Mouse (Mus musculus) granulocyte monocyte progenitor cell, adult 5-6 weeks (primary cell): ENCODE measurements around the gene Myo10. TPM values are rescaled to one million over a fixed set of nuclear protein-coding genes. Genes with fewer than 3 reads are reported as not detected.

Experiments
- ATAC-seq: replicated peaks from 2 replicates; pipeline ENCODE4 v1.8.0; 2016; ENCODE audit warnings: mild to moderate bottlenecking, moderate TSS enrichment, inconsistent platforms; ENCODE audit not compliant: poor library complexity, severe bottlenecking
- total RNA-seq, 2 experiments: library from RNA; stranded (forward) in 1 of 2; stranded (reverse) in 1 of 2; fragments of 200-712, 200-1000 nt in 1 of 2; fragments of >200 nt in 1 of 2; fragmentation: Nextera tagmentation in 1 of 2; gene quantifications; 2 replicates each; pipeline ENCODE4 v1.2.3; 2014 to 2017

Gene Myo10
- total RNA-seq, 2 experiments from 2014 or later, result 3.3 to 8.9 TPM

- ATAC-seq, result no peak
These were observed 194.9 kb downstream of the Myo10 start for GRCm38 (mm10) chr15:25817191-25817590.

GRCm38 (mm10) chr15:25821981-25822380, 199.7 kb downstream of the Myo10 start:
- no peak for ATAC-seq

GRCm38 (mm10) chr15:25822656-25823055, 200.3 kb downstream of the Myo10 start:
- ATAC-seq, result no peak

GRCm38 (mm10) chr15:25826531-25826961, 204.2 kb downstream of the Myo10 start:
- ATAC-seq, result no peak

- peak; percentile 82 for ATAC-seq
These were observed 206.1 kb downstream of the Myo10 start for GRCm38 (mm10) chr15:25828464-25828863.

- peak; percentile 40 for ATAC-seq
These were observed 208.1 kb downstream of the Myo10 start for GRCm38 (mm10) chr15:25830426-25830825.

GRCm38 (mm10) chr15:25834282-25834681, 212.0 kb downstream of the Myo10 start:
- ATAC-seq, result 0 out of 2 replicates have a peak, but pooled peaks have one; percentile 11

- ATAC-seq, result peak; percentile 49
These were observed 212.8 kb downstream of the Myo10 start for GRCm38 (mm10) chr15:25834920-25835674.

- ATAC-seq, result peak; percentile 10
These were observed 220.2 kb downstream of the Myo10 start for GRCm38 (mm10) chr15:25842462-25843085.

GRCm38 (mm10) chr15:25843086-25843991, 221.0 kb downstream of the Myo10 start, which contains the start of gene Retreg1:
Retreg1 (plus strand) TSS chr15:25843180.
- peak; percentile 97 for ATAC-seq

GRCm38 (mm10) chr15:25844013-25844570, 221.8 kb downstream of the Myo10 start:
- no peak for ATAC-seq

- ATAC-seq, result no peak
These were observed 222.4 kb downstream of the Myo10 start for GRCm38 (mm10) chr15:25844771-25845170.

GRCm38 (mm10) chr15:25847576-25848168, 225.3 kb downstream of the Myo10 start:
- no peak for ATAC-seq

GRCm38 (mm10) chr15:25850552-25850951, 228.2 kb downstream of the Myo10 start:
- no peak for ATAC-seq

- no peak for ATAC-seq
These were observed 232.1 kb downstream of the Myo10 start for GRCm38 (mm10) chr15:25854270-25854904.

- ATAC-seq, result peak; percentile 37
These were observed 236.3 kb downstream of the Myo10 start for GRCm38 (mm10) chr15:25858611-25859058.

- ATAC-seq, result peak; percentile 78
These were observed 237.1 kb downstream of the Myo10 start for GRCm38 (mm10) chr15:25859469-25859868.

- ATAC-seq, result peak; percentile 70
These were observed 239.6 kb downstream of the Myo10 start for GRCm38 (mm10) chr15:25861900-25862299.
